Mouse (Mus musculus): ENCODE results near the gene Mansc1. TPM values are rescaled to one million over a fixed set of nuclear protein-coding genes. Genes with fewer than 3 reads are reported as not detected.

Gene Mansc1
- polyA plus RNA-seq, 1 experiment from 2014 or later = 0.77 TPM

GRCm38 (mm10) chr6:134633553-134633952 lies 1.3 kb upstream of the Mansc1 start:
- no peak overlapping the region for H3K9ac ChIP-seq
- ATAC-seq = no peak
- H3K36me3 ChIP-seq (ENCODE audit: poor library complexity, severe bottlenecking) = no peaks in the 10 kb centered on the region
- WGBS = 86% methylated on average over 8 of the region's 8 CpGs
- H3K4me2 ChIP-seq = no peak overlapping the region
- no peak overlapping the region for H3K4me3 ChIP-seq
- H3K27ac ChIP-seq = no peak overlapping the region
- no peaks in the 10 kb centered on the region for H3K9me3 ChIP-seq (replicated peaks)
- peaks cover 10% of the 10 kb centered on the region; the same call in 1 of the 2 replicates for H3K27me3 ChIP-seq
- peaks cover 11% of the 10 kb centered on the region for H3K4me1 ChIP-seq

GRCm38 (mm10) chr6:134632756-134633155 lies 468 bp upstream of the Mansc1 start:
- Histone ChIP-seq H3K9me3 (replicated peaks) (no peaks in the 10 kb centered on the region), H3K9ac (peak overlapping the region; percentile 67), H3K36me3 (ENCODE audit: poor library complexity, severe bottlenecking) (no peaks in the 10 kb centered on the region), H3K4me2 (peak overlapping the region; percentile 91), H3K4me3 (peak overlapping the region; percentile 50), H3K4me1 (peaks cover 11% of the 10 kb centered on the region), H3K27me3 (peaks cover 10% of the 10 kb centered on the region; the same call in 1 of the 2 replicates), H3K27ac (no peak overlapping the region)
- no peak for ATAC-seq
- WGBS = 37% methylated on average over 5 of the region's 5 CpGs

GRCm38 (mm10) chr6:134630447-134630846 lies 1.8 kb downstream of the Mansc1 start:
- 79% methylated on average over 9 of the region's 9 CpGs for WGBS
- Histone ChIP-seq H3K9me3 (replicated peaks) (no peaks in the 10 kb centered on the region), H3K4me2 (no peak overlapping the region), H3K27ac (no peak overlapping the region), H3K36me3 (ENCODE audit: poor library complexity, severe bottlenecking) (no peaks in the 10 kb centered on the region), H3K9ac (no peak overlapping the region), H3K4me3 (no peak overlapping the region), H3K27me3 (peaks cover 10% of the 10 kb centered on the region; the same call in 1 of the 2 replicates), H3K4me1 (peaks cover 11% of the 10 kb centered on the region)
- no peak for ATAC-seq

- H3K4me2 ChIP-seq = no peak overlapping the region
- H3K9me3 ChIP-seq (replicated peaks) = no peaks in the 10 kb centered on the region
- no peak overlapping the region for H3K9ac ChIP-seq
- H3K4me3 ChIP-seq = no peak overlapping the region
- peaks cover 3% of the 10 kb centered on the region; the same call in 1 of the 2 replicates for H3K27me3 ChIP-seq
- no peak overlapping the region for H3K27ac ChIP-seq
- no peak for ATAC-seq
- H3K4me1 ChIP-seq = no peaks in the 10 kb centered on the region
- 92% methylated on average over 1 of the region's 1 CpGs for WGBS
- no peaks in the 10 kb centered on the region for H3K36me3 ChIP-seq (ENCODE audit: poor library complexity, severe bottlenecking)
These were observed 5.7 kb downstream of the Mansc1 start for GRCm38 (mm10) chr6:134626564-134626963.

GRCm38 (mm10) chr6:134625431-134625830 lies 6.9 kb downstream of the Mansc1 start:
- Histone ChIP-seq H3K4me1 (no peaks in the 10 kb centered on the region), H3K4me3 (no peak overlapping the region), H3K27ac (no peak overlapping the region), H3K4me2 (no peak overlapping the region), H3K9me3 (replicated peaks) (no peaks in the 10 kb centered on the region), H3K9ac (no peak overlapping the region), H3K27me3 (no peaks in the 10 kb centered on the region), H3K36me3 (ENCODE audit: poor library complexity, severe bottlenecking) (no peaks in the 10 kb centered on the region)
- ATAC-seq = no peak
- 60% methylated on average over 12 of the region's 12 CpGs for whole genome bisulfite sequencing

- Histone ChIP-seq H3K27me3 (no peaks in the 10 kb centered on the region), H3K9me3 (replicated peaks) (no peaks in the 10 kb centered on the region), H3K36me3 (ENCODE audit: poor library complexity, severe bottlenecking) (no peaks in the 10 kb centered on the region), H3K4me3 (no peak overlapping the region), H3K9ac (no peak overlapping the region), H3K4me1 (no peaks in the 10 kb centered on the region), H3K4me2 (no peak overlapping the region), H3K27ac (no peak overlapping the region)
- no peak for ATAC-seq
- 82% methylated on average over 14 of the region's 14 CpGs for WGBS
These were observed 10.7 kb downstream of the Mansc1 start for GRCm38 (mm10) chr6:134621552-134621949.

GRCm38 (mm10) chr6:134620846-134621551 lies 11.3 kb downstream of the Mansc1 start:
- H3K36me3 ChIP-seq (ENCODE audit: poor library complexity, severe bottlenecking) = no peaks in the 10 kb centered on the region
- ATAC-seq = no peak
- H3K9ac ChIP-seq = no peak overlapping the region
- no peaks in the 10 kb centered on the region for H3K4me1 ChIP-seq
- no peak overlapping the region for H3K27ac ChIP-seq
- H3K4me2 ChIP-seq = no peak overlapping the region
- 65% methylated on average over 6 of the region's 6 CpGs for WGBS
- no peak overlapping the region for H3K4me3 ChIP-seq
- no peaks in the 10 kb centered on the region for H3K27me3 ChIP-seq
- H3K9me3 ChIP-seq (replicated peaks) = no peaks in the 10 kb centered on the region

GRCm38 (mm10) chr6:134620129-134620528 lies 12.2 kb downstream of the Mansc1 start:
- H3K36me3 ChIP-seq (ENCODE audit: poor library complexity, severe bottlenecking) = no peaks in the 10 kb centered on the region
- no peak overlapping the region for H3K4me2 ChIP-seq
- ATAC-seq = no peak
- no peaks in the 10 kb centered on the region for H3K27me3 ChIP-seq
- H3K27ac ChIP-seq = no peak overlapping the region
- no peaks in the 10 kb centered on the region for H3K9me3 ChIP-seq (replicated peaks)
- 0 out of 2 replicates have a peak, but pooled peaks cover under 1% of the 10 kb centered on the region for H3K4me1 ChIP-seq
- no peak overlapping the region for H3K9ac ChIP-seq
- no peak overlapping the region for H3K4me3 ChIP-seq
- WGBS = 65% methylated on average over 3 of the region's 3 CpGs

GRCm38 (mm10) chr6:134617589-134617988 lies 14.7 kb downstream of the Mansc1 start:
- Histone ChIP-seq H3K4me3 (no peak overlapping the region), H3K36me3 (ENCODE audit: poor library complexity, severe bottlenecking) (no peaks in the 10 kb centered on the region), H3K9me3 (replicated peaks) (no peaks in the 10 kb centered on the region), H3K4me1 (0 out of 2 replicates have a peak, but pooled peaks cover 3% of the 10 kb centered on the region), H3K27me3 (no peaks in the 10 kb centered on the region), H3K4me2 (no peak overlapping the region), H3K9ac (no peak overlapping the region), H3K27ac (no peak overlapping the region)
- 61% methylated on average over 3 of the region's 3 CpGs for WGBS
- ATAC-seq = no peak

- Histone ChIP-seq H3K9me3 (replicated peaks) (no peaks in the 10 kb centered on the region), H3K4me3 (no peak overlapping the region), H3K27me3 (no peaks in the 10 kb centered on the region), H3K4me1 (0 out of 2 replicates have a peak, but pooled peaks cover 3% of the 10 kb centered on the region), H3K27ac (no peak overlapping the region), H3K4me2 (no peak overlapping the region), H3K36me3 (ENCODE audit: poor library complexity, severe bottlenecking) (no peaks in the 10 kb centered on the region), H3K9ac (no peak overlapping the region)
- WGBS = 25% methylated on average over 16 of the region's 16 CpGs
- peak; percentile 69 for ATAC-seq
These were observed 17.3 kb downstream of the Mansc1 start for GRCm38 (mm10) chr6:134614723-134615648.

GRCm38 (mm10) chr6:134614322-134614721 lies 18.0 kb downstream of the Mansc1 start:
- Histone ChIP-seq H3K27me3 (no peaks in the 10 kb centered on the region), H3K9me3 (replicated peaks) (no peaks in the 10 kb centered on the region), H3K4me3 (no peak overlapping the region), H3K4me2 (no peak overlapping the region), H3K9ac (no peak overlapping the region), H3K4me1 (0 out of 2 replicates have a peak, but pooled peaks cover 3% of the 10 kb centered on the region), H3K36me3 (ENCODE audit: poor library complexity, severe bottlenecking) (no peaks in the 10 kb centered on the region), H3K27ac (no peak overlapping the region)
- no peak for ATAC-seq
- 86% methylated on average over 4 of the region's 4 CpGs for WGBS

- Histone ChIP-seq H3K27me3 (no peaks in the 10 kb centered on the region), H3K4me3 (no peak overlapping the region), H3K4me1 (0 out of 2 replicates have a peak, but pooled peaks cover 3% of the 10 kb centered on the region), H3K4me2 (no peak overlapping the region), H3K27ac (no peak overlapping the region), H3K9ac (no peak overlapping the region), H3K36me3 (ENCODE audit: poor library complexity, severe bottlenecking) (no peaks in the 10 kb centered on the region), H3K9me3 (replicated peaks) (no peaks in the 10 kb centered on the region)
- ATAC-seq = no peak
- 72% methylated on average over 13 of the region's 13 CpGs for WGBS
These were observed 20.4 kb downstream of the Mansc1 start for GRCm38 (mm10) chr6:134611896-134612295.

Data from forebrain, embryonic 13.5 days (tissue).